Mouse (Mus musculus) ovary, postnatal 14 days (tissue): ENCODE data around the gene Zmynd12.

Source experiments
- DNase-seq: peaks from one replicate; pipeline ENCODE4 v3.0.0; 2022; ENCODE audit warnings: low spot score

Gene Zmynd12

DNA sequence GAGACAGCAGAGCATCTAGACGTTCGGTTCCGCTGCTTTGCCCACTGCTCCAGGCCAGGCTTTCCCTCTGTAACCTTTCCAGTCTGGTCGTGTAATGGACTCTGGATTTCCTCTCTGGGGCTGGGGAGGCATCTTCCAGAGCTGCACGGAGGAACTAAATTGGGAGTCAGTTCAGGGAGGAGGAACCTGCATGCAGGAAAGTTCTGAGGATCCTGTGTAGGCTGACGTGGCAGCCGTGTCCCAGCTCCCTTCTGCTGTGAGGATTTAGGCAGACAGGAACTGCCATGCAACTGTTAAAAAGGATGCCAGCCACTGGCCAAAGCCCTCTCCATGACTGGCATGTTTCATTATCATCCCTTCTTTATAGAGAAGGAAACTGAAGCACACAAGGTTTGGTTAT lies 27.8 kb downstream of the Zmynd12 start:
- DNase-seq: no peak

DNA sequence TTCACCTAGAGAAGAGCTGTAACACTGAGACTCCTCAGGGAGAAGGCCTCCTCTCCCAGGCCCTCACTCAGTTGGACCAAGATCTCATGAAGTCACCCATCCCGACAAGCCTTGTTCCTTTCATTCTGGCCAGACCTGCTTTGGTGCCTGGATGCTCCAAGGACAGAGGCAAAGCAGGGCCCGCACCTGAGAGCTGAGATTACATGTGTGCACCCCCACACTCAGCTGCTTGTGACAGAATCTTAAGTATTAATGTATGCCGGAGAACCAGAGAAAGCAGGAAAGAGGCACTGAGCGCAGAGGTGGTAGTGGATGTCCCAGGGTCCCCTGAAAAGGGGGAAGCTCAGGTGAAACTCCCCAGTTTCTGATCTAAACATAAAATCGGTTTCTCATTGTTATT lies 30.5 kb downstream of the Zmynd12 start:
- DNase-seq: no peak

DNA sequence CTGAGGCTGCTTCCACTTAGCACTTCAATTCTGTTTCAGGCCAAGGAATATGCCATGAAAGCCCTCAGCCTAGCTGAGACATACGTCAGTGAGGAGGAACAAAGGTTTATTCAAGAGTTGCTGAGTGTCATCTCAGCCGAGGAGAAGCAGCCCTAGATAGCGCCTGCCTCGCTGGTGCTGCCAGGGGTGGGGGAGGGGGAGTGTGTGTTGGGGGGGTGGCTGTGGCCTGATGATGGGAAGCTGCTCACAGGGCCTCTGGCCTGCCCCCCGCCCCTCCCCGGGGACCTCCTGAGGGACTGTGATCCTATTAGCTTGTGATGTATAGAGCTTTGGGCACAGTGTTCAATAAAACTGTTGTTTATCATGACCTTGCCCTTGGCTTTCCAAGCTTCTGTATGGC lies 30.9 kb downstream of the Zmynd12 start:
- DNase-seq: no peak

DNA sequence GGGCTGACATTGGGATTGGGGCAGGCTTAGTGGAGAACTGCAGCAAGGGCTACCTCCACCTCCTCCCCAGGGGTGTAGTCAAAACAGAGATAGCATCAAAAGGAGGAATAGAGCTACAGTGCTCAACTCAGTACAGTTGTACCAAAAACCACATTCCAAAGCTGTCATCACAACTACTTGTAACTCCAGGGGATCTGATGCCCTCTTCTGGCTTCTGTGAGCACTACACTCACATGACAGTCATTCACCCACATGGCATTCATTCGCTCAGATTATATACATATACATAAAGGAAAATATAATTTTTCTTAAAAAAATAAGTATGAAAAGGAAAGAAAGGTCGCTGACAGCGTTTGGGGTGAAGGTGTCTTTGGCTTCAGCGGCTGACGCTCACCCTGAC lies 37.7 kb downstream of the Zmynd12 start:
- no peak for DNase-seq

DNA sequence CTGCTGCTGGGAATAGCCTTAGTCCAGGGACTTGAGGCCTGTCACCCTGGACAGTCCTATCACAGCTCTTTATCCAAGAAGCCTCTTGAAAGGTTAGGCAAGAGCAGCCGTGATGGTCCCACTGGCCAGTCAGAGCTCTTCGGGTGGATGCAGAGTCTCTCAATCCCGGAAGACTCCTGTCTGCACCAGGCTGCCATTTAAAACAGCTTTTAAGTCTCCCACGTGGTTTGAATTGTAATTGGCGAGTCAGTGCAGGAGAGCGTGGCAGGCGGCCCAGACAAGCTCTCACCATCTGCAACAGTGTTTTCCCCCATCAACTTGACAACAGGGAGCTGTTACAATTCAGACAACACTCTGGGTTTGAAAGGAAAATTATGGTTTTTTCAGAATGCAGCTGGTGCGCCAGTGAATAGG lies 38.1 kb downstream of the Zmynd12 start:
- DNase-seq: peak; percentile 37

DNA sequence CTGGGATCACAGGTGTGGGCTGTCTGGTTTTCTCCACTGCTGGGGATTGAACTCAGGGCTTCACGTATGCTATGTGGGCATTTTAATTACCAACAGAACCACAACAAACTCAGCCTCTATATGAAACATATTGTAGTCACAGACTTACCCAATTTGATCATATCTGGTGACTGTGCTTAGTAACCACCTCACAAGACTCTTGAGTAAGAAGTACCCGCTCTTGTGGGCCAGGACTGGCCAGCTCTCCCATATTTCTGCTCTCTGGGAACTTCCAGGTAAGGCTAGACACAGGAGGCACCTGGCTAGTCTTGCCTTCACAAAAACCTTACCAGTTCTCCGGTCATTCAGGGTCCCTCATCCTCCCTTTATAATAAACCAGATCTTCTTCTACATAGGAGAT lies 39.8 kb downstream of the Zmynd12 start:
- DNase-seq: no peak

DNA sequence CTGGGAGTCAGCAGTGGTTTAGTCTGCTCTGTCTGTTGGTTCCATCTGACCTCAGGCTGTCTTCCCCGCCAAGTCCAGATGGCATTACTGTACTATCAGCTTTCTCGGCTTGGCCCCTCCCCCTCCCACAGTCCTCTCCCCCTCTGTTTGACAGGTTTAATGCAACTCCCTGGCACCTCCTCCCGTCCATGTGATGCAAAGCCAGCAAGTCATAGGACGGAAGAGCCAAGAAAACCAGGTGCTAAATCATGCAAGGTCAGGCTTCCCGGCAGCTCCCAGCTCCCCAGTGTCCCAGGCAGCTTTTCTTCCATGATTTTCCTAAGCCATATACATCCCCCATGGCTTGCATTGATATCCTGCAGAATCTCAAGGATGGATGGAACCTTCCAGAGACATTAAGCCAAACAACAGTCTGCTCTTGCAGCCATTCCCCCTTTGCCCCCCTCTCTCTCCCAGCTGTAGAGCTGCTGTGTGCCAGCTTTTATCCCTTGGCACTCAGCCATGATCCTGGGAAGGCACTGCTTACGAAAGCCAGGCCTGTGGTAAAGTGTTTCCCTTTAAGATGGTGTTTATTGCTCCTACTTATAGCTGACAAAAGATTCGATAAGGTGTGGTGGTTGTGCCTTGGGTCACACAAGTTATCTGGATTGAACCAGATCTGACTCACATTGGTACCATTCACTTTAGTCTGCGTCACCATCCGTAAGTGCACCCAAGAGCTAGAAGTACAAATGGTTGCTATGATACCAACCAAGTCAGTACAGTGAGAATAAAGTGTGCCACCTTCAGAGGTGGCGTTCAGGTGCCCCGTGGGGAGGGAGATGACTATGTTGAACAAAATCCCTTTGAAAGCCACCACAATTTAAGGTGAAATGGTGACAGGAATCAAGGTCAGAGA lies 40.5 kb downstream of the Zmynd12 start:
- peak; percentile 54 for DNase-seq

DNA sequence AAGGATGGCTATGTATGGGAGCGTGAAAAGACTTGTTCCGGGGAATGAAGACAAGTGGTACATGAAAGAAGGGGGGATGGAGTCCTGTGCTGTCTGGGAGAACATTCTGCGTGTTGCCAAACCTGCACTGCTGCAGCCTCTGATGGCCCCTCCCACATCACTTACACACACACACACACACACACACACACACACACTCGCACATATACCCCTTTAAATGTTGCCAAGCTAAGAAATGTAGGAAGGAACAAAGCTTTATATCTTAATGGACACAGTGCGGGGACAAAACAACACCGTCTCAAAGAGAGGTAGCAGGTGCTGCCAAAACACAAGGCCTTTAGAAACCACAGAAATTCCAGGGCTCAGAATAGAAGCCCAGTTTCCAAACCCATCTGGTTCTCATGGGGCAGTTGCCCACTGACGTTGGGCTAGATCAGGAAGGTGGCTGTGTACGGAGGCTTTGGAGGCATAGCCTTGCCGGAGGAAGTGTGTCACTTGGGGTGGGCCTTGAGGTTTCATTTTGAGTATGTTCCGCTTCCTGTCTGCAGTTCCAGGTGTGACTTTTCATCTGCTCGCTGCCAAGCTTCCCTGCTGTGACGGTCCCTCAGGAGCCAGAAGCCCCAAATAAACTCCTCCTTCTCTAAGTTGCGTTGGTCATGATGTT lies 41.3 kb downstream of the Zmynd12 start:
- no peak for DNase-seq

DNA sequence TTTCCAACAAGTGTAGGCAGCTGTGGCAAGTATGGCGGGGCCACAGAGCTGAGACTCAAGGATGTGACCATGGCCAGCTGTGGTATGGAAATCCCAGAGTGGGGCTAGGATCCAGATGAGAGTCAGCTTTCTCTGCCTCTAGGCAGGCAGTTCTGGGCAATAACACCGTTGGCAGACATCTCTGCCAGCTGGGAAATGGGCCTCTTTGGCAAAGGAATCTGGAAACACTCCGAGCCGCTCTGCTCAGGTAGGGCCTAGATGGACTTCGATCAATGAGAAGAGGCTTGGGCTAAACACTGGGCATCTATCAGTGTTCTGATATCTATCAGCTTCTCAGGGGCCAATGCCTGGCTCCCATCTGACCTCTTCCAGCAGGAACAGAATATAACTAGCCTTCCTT lies 43.2 kb downstream of the Zmynd12 start:
- DNase-seq: no peak

DNA sequence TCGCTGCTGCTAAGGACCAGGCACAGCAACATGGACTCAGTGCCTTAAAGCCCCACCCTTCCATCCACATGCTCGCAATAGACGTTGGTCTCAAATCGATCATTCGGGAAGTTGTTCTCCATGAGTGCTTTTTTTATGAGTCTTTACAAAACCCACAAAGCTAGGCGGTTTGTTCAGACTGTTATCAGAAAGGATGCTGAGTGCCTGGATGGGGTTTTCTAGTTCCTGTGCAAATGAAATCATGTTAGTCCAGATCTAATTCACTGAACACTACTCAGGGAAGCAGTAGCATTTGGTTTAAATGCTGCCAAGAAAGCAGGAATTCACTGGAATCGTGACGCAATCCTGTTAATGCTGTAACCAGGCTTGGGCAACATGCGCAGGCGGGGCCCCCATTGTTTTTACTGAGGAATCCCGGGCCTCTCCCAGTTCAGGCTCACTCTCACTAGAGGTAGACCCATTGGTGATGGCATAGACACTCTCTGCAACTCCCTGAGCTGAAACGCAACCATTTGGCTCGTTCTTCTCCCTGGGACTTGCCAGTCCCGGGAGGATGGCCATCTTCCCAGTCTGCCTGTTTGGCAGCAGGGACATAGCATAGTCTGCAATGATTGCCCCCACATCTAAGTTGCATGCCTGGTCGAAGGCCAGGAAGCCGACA lies 45.2 kb downstream of the Zmynd12 start:
- DNase-seq: no peak

DNA sequence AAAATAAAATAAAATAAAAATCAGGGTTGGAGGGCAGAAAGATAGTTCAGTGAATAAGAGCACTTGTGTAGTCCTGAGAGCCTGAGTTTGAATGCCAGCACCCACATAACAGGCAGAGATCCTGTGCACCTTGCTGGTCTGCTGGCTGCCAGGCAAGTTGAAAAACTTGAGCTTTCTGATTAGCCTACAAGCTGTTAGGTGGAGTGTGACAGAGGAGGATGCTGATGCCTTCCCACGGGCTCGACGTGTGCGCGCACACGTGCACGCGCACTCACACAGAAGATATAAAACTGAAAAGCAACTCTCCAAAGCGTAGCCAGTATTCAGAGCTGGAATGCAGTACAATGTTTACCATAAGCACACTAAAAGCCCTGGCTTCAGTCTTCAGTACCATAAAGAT lies 49.9 kb downstream of the Zmynd12 start:
- no peak for DNase-seq

DNA sequence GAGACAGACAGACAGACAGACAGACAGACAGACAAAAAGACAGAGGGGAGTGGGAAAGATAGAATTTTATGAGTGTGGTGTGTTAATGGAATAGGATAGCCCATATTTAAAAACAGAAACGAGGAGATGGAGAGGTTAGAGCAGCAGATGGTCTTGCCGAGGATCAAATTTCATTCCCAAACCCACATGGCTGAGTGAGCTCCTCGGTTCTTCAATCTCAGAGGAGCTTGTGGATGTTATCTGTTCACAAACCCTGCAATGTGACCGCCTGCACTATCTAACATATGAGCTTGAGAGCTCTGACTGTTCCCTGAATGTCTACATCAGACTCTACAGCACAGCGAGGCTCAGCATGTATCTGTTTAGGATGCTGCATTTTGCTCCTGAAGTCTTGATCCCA lies 50.5 kb downstream of the Zmynd12 start:
- no peak for DNase-seq

DNA sequence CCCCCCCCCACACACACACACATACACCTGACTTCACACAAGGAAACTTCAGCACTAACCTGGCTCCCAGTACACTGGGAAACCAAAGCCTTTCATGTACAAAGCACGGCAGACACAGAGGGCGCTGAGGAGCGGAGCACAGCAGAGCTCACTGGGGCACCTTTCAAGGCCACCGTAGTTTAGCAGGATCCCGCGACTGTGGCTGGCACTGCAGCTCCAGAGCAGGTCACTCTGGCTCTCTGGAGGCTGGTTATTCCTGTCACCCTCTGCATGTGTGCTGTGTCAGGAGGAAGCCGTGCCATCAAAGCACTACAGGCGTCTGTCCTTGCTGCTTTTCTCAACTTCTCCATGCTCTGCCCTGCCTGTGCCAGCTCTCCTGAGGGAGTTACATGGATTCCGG lies 60.4 kb downstream of the Zmynd12 start:
- no peak for DNase-seq

DNA sequence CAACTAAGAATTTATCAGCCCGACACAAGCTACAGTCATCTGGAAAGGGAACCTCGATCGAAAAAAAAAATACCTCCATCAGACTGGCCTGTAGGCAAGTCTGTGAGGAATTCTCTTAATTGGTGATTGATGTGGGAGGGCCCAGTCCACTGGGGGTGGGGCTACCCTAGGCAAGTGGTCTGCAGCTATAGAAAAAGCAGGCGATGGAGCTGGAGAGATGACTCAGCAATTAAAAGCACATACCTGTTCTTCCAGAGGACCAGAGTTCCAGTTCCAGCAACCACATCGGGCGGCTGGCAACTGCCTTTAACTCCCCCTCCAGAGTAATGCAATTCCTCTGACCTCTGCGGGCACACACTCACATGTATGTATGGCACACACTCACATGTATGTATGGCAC lies 62.3 kb downstream of the Zmynd12 start:
- DNase-seq: no peak

DNA sequence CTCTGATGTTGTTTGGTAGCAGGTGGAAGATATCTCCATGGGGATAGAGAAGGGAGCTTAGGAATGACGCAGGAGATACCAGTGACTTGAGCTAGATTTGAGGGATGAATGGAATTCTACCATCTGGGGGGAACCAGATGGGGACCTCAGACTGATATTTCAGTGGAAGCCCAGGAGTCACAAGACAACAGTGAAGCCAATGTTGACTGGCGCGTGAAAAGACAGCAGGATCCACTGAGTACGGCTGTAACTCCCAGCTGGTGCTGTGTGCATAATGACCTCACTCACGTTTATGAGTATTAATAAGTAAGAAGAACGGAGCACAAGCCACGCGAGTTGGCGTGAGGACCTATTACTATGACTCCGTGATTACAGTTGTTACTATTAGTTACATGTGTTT lies 67.1 kb downstream of the Zmynd12 start:
- DNase-seq: no peak

DNA sequence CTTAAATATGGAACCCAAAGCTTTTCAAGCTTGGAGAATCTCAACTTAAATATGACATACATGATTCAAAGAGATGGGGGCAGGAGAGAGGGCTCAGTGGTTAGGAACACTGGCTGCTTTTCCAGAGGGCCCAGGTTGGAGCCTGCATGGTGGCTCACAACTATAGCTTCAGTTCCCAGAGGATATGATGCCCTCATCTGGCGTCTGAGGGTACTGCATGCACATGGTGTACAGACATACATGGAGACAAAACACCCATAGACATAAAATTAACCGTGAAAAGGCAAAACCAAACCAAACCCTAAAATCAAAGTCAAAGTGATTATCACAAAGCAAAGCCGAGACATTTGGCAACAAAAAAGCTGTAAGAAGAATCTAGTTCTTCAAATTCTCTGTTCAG lies 68.2 kb downstream of the Zmynd12 start:
- DNase-seq: no peak

DNA sequence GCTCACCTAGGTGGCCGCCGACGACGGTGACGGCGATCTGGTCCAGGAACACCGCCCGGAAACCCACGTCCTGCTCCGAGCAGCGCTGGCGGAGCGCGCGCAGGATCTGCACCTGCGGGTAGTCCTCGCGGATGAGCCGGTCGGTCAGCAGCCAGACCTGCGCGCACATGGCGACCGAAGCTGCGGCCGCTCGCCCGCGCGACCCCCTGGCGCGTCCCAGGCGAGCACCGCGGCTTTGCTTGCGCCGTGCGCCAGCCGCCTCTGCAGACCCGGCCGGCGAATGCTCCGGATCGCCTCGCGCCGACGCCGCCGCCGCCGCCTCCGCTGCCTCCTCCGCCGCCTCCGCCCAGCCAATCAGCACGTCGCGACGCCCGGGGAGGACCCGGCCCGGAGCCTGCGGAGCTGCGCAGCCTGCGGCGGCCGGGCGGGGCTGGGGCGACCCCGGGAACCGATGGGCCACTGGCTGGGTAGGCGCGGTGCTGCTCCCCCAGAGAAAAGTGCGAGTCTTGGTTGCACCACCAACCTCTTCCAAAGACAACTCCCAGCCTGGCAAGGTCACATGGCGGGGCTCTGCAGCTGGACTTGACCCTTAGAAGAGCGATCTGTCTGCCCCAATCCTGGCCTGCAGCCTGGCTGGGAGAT lies 69.8 kb downstream of the Zmynd12 start, which contains the start of gene Rimkla:
Rimkla (minus strand) TSS at position 338 of the 642 bp plus-strand sequence.
- DNase-seq: peak; percentile 40

DNA sequence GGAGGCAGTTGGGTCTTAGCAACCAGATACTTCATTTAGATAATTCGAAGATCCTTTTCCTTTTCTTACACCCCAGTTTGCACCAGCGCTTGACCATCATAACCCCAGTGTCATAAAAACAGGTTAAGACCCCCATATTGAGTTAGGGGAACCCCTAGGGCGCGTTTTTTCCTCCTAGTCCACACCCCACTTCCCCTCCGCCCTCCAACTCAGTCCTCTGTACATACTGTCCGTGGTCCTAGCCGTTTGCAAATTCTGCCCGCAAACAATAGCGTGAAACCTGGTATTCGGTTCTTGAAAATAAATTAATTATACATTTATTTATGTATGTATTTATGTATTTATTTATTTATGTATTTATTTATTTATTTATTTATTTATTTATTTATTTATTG lies 70.3 kb downstream of the Zmynd12 start:
- DNase-seq: no peak

DNA sequence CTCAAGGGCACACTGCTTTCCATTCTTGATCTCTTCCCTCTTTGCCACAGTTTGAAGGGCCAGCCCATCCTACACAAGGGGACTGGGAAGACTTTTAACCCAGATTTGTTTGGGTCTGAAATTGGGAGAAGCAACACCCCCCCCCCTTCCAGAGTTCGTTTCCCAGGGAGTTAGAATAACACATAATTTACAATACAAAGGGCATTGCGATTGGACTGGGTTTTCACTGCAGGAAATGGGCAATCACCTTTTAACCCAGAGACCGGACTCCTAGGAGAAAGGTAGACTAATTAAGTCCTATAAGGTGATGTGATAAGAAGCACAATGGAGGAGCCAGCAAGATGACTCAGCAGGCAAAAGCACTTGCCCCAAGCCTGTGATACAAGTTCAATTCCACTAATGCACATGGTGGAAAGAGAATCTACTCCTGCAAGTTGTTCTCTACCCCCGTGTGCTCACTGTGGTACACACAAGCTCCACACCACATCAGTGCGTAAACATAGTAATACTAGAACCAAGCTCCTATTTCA lies 75.8 kb downstream of the Zmynd12 start:
- no peak for DNase-seq

DNA sequence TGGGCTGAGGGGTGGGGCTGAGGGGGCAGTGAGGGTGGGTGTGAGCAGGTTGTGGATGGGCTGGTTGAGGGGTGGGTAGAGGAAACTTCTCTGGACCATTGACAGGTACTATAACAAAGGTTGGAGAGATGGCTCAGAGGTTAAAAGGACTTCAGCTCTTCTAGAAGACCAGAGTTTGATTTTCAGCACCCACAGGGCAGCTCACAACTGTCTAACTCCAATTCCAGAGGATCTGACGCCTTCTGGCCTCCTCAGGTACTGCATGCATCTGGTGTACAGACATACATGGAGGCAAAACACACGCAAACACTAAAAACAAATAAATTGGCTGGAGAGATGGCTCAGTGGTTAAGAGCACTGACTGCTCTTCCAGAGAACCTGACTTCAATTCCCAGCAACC lies 89.0 kb downstream of the Zmynd12 start:
- DNase-seq: no peak

DNA sequence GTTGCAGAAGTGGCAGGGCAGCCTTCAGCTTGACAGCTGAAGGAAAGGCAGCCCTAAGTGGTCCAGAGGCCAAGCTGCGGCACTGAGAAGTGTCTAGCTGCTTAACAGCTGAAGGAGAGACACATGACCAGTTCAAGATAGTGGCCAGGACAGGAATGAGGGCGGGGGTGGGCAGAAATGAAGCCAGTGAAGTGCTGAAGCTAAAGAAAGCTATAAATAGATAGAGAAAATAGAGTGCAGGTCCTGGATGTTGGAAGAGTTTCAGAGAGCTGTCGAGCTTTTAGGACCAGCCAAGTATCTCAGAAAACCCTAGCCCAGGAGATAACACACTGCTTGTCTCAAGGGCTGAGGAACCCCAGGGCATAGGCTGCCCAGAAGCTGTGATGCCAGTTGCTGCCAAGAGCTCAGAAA lies 90.1 kb downstream of the Zmynd12 start:
- no peak for DNase-seq
